Mouse (Mus musculus) inflammation-experienced regulatory T-cells (primary cell): ENCODE data around the gene Cstl1. TPM values are rescaled to one million over a fixed set of nuclear protein-coding genes. Genes with fewer than 3 reads are reported as not detected.

Experiments used
- polyA plus RNA-seq, 2 experiments: library from polyadenylated mRNA; unstranded; fragments of 100-300 nt; shearing (Covaris generic); gene quantifications; one replicate each; pipeline ENCODE4 v1.2.1; 2017

Gene Cstl1
- not detected for polyA plus RNA-seq

DNA sequence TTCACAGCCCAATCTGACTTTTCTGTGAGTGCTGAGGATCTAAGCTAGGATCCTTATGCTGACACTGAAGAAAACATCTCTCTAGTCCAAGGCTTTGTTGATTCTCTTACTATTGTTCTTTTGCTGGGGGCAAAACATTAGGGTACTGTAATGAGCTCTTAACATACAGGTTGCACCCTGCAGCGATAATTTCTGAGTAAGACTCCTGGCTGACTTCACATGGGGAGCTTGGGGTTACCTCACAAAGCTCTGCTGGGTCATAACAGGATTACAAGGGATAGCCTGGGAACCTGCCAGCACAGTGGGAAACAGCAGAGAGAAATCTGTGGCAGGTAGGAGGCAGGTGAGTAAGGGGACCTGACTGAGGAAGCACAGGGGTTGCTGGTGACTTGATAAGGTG, at the start of gene Cstl1:
TSS of gene Cstl1 (plus strand) at position 301 of the 400 bp plus-strand sequence.

DNA sequence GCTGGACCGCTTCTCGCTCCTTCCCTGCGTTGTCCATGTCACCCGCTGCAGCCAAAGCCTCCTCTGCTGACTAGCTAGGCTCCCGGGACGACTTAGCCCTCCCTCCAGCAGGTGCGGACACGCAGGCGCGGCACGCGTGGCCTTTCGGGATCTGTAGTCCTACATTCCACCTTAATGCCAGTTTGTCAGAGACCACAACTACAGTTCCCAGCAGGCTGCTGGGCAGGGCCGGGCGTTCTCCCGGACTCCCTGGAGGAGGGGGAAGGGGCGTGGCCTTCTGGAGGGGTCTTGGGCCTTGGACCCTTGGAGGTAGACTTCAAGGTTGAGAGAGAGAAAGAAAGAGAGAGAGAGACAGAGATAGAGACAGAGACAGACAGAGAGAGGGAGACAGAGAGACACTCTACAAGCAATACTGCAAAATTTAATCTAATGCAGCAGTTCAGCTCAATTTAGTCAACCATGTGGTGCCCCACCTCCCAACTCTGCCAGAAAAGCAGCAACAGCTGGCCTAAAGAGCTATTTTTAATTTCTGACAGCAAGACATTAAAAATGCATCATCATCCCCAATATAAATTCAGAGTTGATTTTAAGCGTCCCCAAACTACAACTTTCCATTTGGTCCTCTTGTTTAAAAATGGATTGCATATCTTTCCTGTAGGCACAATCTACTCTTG, 17.7 kb upstream of the Cstl1 start, which contains the start of gene Napb:
TSS of gene Napb (minus strand) at position 141 of the 674 bp plus-strand sequence.

DNA sequence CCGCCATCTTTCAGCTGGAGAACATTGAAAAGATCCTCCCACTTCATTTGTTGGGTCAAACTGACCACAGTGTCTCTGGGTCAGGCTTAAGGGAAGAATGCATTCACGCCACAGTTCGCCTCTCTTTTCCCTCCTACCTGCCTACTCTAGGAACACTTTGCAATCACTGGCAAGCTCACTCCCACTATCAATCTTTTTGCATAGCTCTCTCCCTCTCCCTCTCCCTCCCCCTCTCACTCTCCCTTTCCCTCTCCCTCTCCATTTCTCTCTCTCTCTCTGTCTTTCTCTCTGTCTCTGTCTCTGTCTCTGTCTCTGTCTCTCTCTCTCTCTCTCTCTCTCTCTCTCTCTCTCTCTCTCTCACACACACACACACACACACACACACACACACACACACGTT, 21.2 kb downstream of the Cstl1 start, which contains the start of gene Cst11:
TSS of gene Cst11 (minus strand) at position 101 of the 400 bp plus-strand sequence.

DNA sequence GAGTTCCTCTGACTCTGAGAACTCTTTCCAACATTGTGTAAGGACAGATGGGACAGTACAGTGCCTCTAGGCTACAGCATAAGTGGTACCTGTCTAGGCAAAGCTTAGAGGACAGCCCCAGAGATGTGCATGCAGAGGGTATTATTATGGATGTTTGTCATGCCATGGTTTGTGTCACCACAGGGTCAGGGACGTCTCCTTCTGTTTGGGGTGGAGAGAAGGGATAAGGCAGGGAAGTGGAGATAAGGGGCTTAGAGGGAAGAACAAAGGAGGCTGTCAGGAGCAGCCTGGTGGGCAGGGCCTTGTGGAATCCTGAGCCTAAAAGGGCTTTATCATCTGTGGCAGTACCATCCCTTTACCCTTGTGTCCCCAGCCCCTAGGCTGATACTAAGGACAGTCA, 31.6 kb downstream of the Cstl1 start, which contains the start of gene 8030411F24Rik:
TSS of gene 8030411F24Rik (plus strand) at position 301 of the 400 bp plus-strand sequence.

DNA sequence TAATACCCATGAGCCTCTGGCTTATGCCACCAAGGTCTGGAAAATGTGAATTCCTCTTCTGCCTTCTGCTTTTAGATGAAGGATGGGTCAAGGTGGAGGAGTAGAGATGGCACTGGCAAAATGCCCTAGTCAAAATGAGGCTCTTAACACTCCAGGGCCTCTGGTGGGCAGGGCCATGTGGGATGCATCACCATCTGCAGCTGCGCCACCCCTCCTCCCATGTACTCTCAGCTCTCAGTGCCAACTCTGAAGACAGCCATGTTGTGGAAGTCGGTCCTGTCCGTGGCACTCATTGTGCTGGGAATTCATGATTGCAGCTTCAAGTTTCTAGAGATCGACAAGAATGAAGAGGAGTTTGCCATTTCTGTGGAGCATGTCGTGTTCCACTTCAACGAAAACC, 39.0 kb downstream of the Cstl1 start, which contains the start of gene Cst12:
TSS of gene Cst12 (plus strand) at position 220 of the 400 bp plus-strand sequence.

DNA sequence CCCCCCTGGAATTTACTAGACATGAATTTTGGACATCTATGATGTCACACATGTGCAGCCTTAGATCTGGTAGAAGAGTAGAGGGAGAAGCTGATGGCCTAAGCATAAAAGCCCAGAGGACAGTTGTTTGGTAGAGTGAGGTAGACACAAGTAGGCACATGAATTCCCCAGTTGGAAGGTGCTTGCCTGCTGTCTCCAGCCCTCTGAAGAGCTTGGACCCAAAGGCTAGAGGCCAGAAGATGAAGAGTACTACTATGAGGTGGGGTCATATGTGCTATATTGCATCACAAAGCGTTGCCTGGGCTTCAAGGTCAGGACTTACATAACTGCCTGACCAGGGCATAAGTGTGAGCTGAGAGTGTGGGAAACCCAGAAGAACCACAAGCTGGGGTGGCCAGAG, 48.3 kb downstream of the Cstl1 start, which contains the start of gene Cst8:
TSS of gene Cst8 (plus strand) at position 301 of the 400 bp plus-strand sequence.

Other genes starting within 250 kb of the Cstl1 start
- gene Nxt1, start 77.8 kb upstream of the Cstl1 start, polyA plus RNA-seq, result 10 to 100 TPM; 57.3 to 68.5 TPM
- 10 to 100 TPM; 13.1 to 13.5 TPM for gene Gzf1, start 69.3 kb upstream of the Cstl1 start, polyA plus RNA-seq
- 1 to 10 TPM; 1.4 to 4.3 TPM for gene Napb, start 17.9 kb upstream of the Cstl1 start, polyA plus RNA-seq
- under 1 TPM in 1 of 2 experiments, not detected in 1; 0.27 TPM for gene Cst11, start 21.1 kb downstream of the Cstl1 start, polyA plus RNA-seq
- not detected for gene 8030411F24Rik, start 31.7 kb downstream of the Cstl1 start, polyA plus RNA-seq
- under 1 TPM in 1 of 2 experiments, not detected in 1; 0.34 TPM for gene Cst12, start 39.0 kb downstream of the Cstl1 start, polyA plus RNA-seq
- under 1 TPM in 1 of 2 experiments, not detected in 1; 0.62 TPM for gene Cst8, start 48.4 kb downstream of the Cstl1 start, polyA plus RNA-seq
- gene Cst13, start 69.7 kb downstream of the Cstl1 start, polyA plus RNA-seq, result not detected
- not detected for gene Cst9, start 84.8 kb downstream of the Cstl1 start, polyA plus RNA-seq
- not detected for gene 9230104L09Rik, start 114.7 kb downstream of the Cstl1 start, polyA plus RNA-seq
- gene Cst3, start 125.3 kb downstream of the Cstl1 start, polyA plus RNA-seq, result 100 to 1,000 TPM; 125 to 150 TPM